Mouse (Mus musculus): ENCODE data around the gene Cux1. TPM values are rescaled to one million over a fixed set of nuclear protein-coding genes. Genes with fewer than 3 reads are reported as not detected.

The Cux1 gene
- polyA plus RNA-seq, 1 experiment = 164 TPM

- H3K27ac ChIP-seq (ENCODE audit: control insufficient read depth, insufficient read depth, low read length) = no peak overlapping the region
- H3K4me3 ChIP-seq (ENCODE audit: control insufficient read depth, insufficient read depth, low read length) = no peak overlapping the region
- peaks cover 6% of the 10 kb centered on the region; the same call in 1 of the 2 replicates for H3K4me1 ChIP-seq (replicated peaks; ENCODE audit: control insufficient read depth, insufficient read depth, low read length)
- no peak for DNase-seq
- H3K36me3 ChIP-seq (ENCODE audit: control insufficient read depth, insufficient read depth, low read length) = no peaks in the 10 kb centered on the region
- no peak for TF ChIP-seq POLR2A (IDR thresholded peaks at IDR 0.05; ENCODE audit: control insufficient read depth, extremely low read depth, insufficient read depth, low read length, poor library complexity)
- TF ChIP-seq CTCF (IDR thresholded peaks at IDR 0.05; ENCODE audit: borderline replicate concordance, control insufficient read depth, extremely low read depth, insufficient read depth, low read length, poor library complexity) = no peak
- H3K27me3 ChIP-seq (ENCODE audit: control insufficient read depth, insufficient read depth, low read length) = no peaks in the 10 kb centered on the region
- 99% methylated on average over 2 of the region's 2 CpGs for WGBS
Measured at GRCm38 (mm10) chr5:136583256-136583655, 16.0 kb upstream of the Cux1 start.

- 51% methylated on average over 12 of the region's 12 CpGs for WGBS
- DNase-seq = no peak
- H3K27ac ChIP-seq (ENCODE audit: control insufficient read depth, insufficient read depth, low read length) = no peak overlapping the region
Measured at GRCm38 (mm10) chr5:136582201-136582600, 14.9 kb upstream of the Cux1 start.

GRCm38 (mm10) chr5:136581625-136582024, 14.3 kb upstream of the Cux1 start:
- H3K4me1 ChIP-seq (replicated peaks; ENCODE audit: control insufficient read depth, insufficient read depth, low read length) = peaks cover 6% of the 10 kb centered on the region; the same call in 1 of the 2 replicates
- 17% methylated on average over 13 of the region's 13 CpGs for WGBS
- no peak for DNase-seq
- TF ChIP-seq POLR2A (IDR thresholded peaks at IDR 0.05; ENCODE audit: control insufficient read depth, extremely low read depth, insufficient read depth, low read length, poor library complexity) (no peak), CTCF (IDR thresholded peaks at IDR 0.05; ENCODE audit: borderline replicate concordance, control insufficient read depth, extremely low read depth, insufficient read depth, low read length, poor library complexity) (no peak)
- H3K27ac ChIP-seq (ENCODE audit: control insufficient read depth, insufficient read depth, low read length) = no peak overlapping the region
- no peaks in the 10 kb centered on the region for H3K27me3 ChIP-seq (ENCODE audit: control insufficient read depth, insufficient read depth, low read length)
- no peak overlapping the region for H3K4me3 ChIP-seq (ENCODE audit: control insufficient read depth, insufficient read depth, low read length)
- H3K36me3 ChIP-seq (ENCODE audit: control insufficient read depth, insufficient read depth, low read length) = no peaks in the 10 kb centered on the region

More at GRCm38 (mm10) chr5:136582201-136582600, 14.9 kb upstream of the Cux1 start:
- Histone ChIP-seq H3K4me3 (ENCODE audit: control insufficient read depth, insufficient read depth, low read length) (no peak overlapping the region), H3K36me3 (ENCODE audit: control insufficient read depth, insufficient read depth, low read length) (no peaks in the 10 kb centered on the region), H3K27me3 (ENCODE audit: control insufficient read depth, insufficient read depth, low read length) (no peaks in the 10 kb centered on the region), H3K4me1 (replicated peaks; ENCODE audit: control insufficient read depth, insufficient read depth, low read length) (peaks cover 6% of the 10 kb centered on the region; the same call in 1 of the 2 replicates)
- TF ChIP-seq POLR2A (IDR thresholded peaks at IDR 0.05; ENCODE audit: control insufficient read depth, extremely low read depth, insufficient read depth, low read length, poor library complexity) (no peak), CTCF (IDR thresholded peaks at IDR 0.05; ENCODE audit: borderline replicate concordance, control insufficient read depth, extremely low read depth, insufficient read depth, low read length, poor library complexity) (no peak)

- peaks cover 6% of the 10 kb centered on the region; the same call in 1 of the 2 replicates for H3K4me1 ChIP-seq (replicated peaks; ENCODE audit: control insufficient read depth, insufficient read depth, low read length)
- H3K27ac ChIP-seq (ENCODE audit: control insufficient read depth, insufficient read depth, low read length) = no peak overlapping the region
- no peaks in the 10 kb centered on the region for H3K27me3 ChIP-seq (ENCODE audit: control insufficient read depth, insufficient read depth, low read length)
- peak; percentile 86 for DNase-seq
- no peak overlapping the region for H3K4me3 ChIP-seq (ENCODE audit: control insufficient read depth, insufficient read depth, low read length)
- TF ChIP-seq CTCF (IDR thresholded peaks at IDR 0.05; ENCODE audit: borderline replicate concordance, control insufficient read depth, extremely low read depth, insufficient read depth, low read length, poor library complexity) (peak; percentile 79; the same call in 1 of the 2 replicates), POLR2A (IDR thresholded peaks at IDR 0.05; ENCODE audit: control insufficient read depth, extremely low read depth, insufficient read depth, low read length, poor library complexity) (no peak)
- WGBS = 28% methylated on average over 9 of the region's 9 CpGs
- H3K36me3 ChIP-seq (ENCODE audit: control insufficient read depth, insufficient read depth, low read length) = no peaks in the 10 kb centered on the region
Measured at GRCm38 (mm10) chr5:136581166-136581565, 13.9 kb upstream of the Cux1 start.

DNA sequence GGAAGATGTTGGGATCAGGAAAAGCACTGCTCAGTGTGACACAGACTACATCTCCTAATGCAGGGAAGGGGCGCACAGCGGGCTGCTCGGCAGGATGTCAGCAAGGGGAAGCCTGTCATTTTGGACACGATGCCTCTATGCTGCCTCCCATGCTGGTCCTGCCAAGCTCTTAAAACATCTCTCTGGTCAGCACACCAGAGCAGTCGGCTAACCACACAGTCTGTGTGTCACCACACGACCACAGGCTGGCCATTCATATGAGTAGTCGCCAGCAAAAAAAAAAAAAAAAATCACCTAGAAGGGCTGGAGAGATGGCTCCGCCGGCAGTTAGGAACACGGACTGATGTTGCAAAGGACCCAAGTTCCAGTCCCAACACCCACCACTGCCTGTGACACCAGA, 10.9 kb upstream of the Cux1 start:
- Histone ChIP-seq H3K4me1 (replicated peaks; ENCODE audit: control insufficient read depth, insufficient read depth, low read length) (peaks cover 17% of the 10 kb centered on the region), H3K27me3 (ENCODE audit: control insufficient read depth, insufficient read depth, low read length) (no peaks in the 10 kb centered on the region), H3K4me3 (ENCODE audit: control insufficient read depth, insufficient read depth, low read length) (no peak overlapping the region), H3K27ac (ENCODE audit: control insufficient read depth, insufficient read depth, low read length) (no peak overlapping the region), H3K36me3 (ENCODE audit: control insufficient read depth, insufficient read depth, low read length) (no peaks in the 10 kb centered on the region)
- no peak for DNase-seq
- WGBS = 72% methylated on average over 10 of the region's 10 CpGs
- TF ChIP-seq CTCF (IDR thresholded peaks at IDR 0.05; ENCODE audit: borderline replicate concordance, control insufficient read depth, extremely low read depth, insufficient read depth, low read length, poor library complexity) (no peak), POLR2A (IDR thresholded peaks at IDR 0.05; ENCODE audit: control insufficient read depth, extremely low read depth, insufficient read depth, low read length, poor library complexity) (no peak)

GRCm38 (mm10) chr5:136570171-136570570, 2.9 kb upstream of the Cux1 start:
- Histone ChIP-seq H3K4me1 (replicated peaks; ENCODE audit: control insufficient read depth, insufficient read depth, low read length) (peaks cover 24% of the 10 kb centered on the region), H3K27me3 (ENCODE audit: control insufficient read depth, insufficient read depth, low read length) (no peaks in the 10 kb centered on the region), H3K36me3 (ENCODE audit: control insufficient read depth, insufficient read depth, low read length) (no peaks in the 10 kb centered on the region), H3K27ac (ENCODE audit: control insufficient read depth, insufficient read depth, low read length) (no peak overlapping the region), H3K4me3 (ENCODE audit: control insufficient read depth, insufficient read depth, low read length) (no peak overlapping the region)
- DNase-seq = no peak
- TF ChIP-seq POLR2A (IDR thresholded peaks at IDR 0.05; ENCODE audit: control insufficient read depth, extremely low read depth, insufficient read depth, low read length, poor library complexity) (no peak), CTCF (IDR thresholded peaks at IDR 0.05; ENCODE audit: borderline replicate concordance, control insufficient read depth, extremely low read depth, insufficient read depth, low read length, poor library complexity) (no peak)
- WGBS = 87% methylated on average over 7 of the region's 7 CpGs

- DNase-seq = peak; percentile 85
- H3K4me1 ChIP-seq (replicated peaks; ENCODE audit: control insufficient read depth, insufficient read depth, low read length) = peaks cover 20% of the 10 kb centered on the region
- H3K36me3 ChIP-seq (ENCODE audit: control insufficient read depth, insufficient read depth, low read length) = no peaks in the 10 kb centered on the region
- H3K27ac ChIP-seq (ENCODE audit: control insufficient read depth, insufficient read depth, low read length) = peak overlapping the region; percentile 52
- H3K4me3 ChIP-seq (ENCODE audit: control insufficient read depth, insufficient read depth, low read length) = peak overlapping the region; percentile 72
- TF ChIP-seq POLR2A (IDR thresholded peaks at IDR 0.05; ENCODE audit: control insufficient read depth, extremely low read depth, insufficient read depth, low read length, poor library complexity) (no peak), CTCF (IDR thresholded peaks at IDR 0.05; ENCODE audit: borderline replicate concordance, control insufficient read depth, extremely low read depth, insufficient read depth, low read length, poor library complexity) (peak; percentile 76; the same call in 1 of the 2 replicates)
- H3K27me3 ChIP-seq (ENCODE audit: control insufficient read depth, insufficient read depth, low read length) = no peaks in the 10 kb centered on the region
- WGBS = under 1% methylated on average over 28 of the region's 36 CpGs
Measured at GRCm38 (mm10) chr5:136568776-136569175, 1.5 kb upstream of the Cux1 start.
